Mouse (Mus musculus): ENCODE measurements around the gene Fam189a1.
A peak's percentile ranks its signal among the peaks of the same experiment; 100 is the strongest.

Gene Fam189a1

GRCm38 (mm10) chr7:64949910-64950770 is 206.2 kb downstream of the Fam189a1 start:
- DNase-seq: peak; percentile 14 to 37

GRCm38 (mm10) chr7:64949465-64949864 is 206.9 kb downstream of the Fam189a1 start:
- DNase-seq: no peak

GRCm38 (mm10) chr7:64944686-64945085 is 211.7 kb downstream of the Fam189a1 start:
- no peak for DNase-seq

GRCm38 (mm10) chr7:64944175-64944574 is 212.2 kb downstream of the Fam189a1 start:
- DNase-seq: no peak

GRCm38 (mm10) chr7:64936927-64937326 is 219.4 kb downstream of the Fam189a1 start:
- no peak for DNase-seq

GRCm38 (mm10) chr7:64934115-64934514 is 222.3 kb downstream of the Fam189a1 start:
- no peak for DNase-seq

- DNase-seq: no peak
These were observed 225.4 kb downstream of the Fam189a1 start for GRCm38 (mm10) chr7:64930980-64931379.

- no peak for DNase-seq
These were observed 232.5 kb downstream of the Fam189a1 start for GRCm38 (mm10) chr7:64923918-64924317.

GRCm38 (mm10) chr7:64921189-64921588 is 235.2 kb downstream of the Fam189a1 start:
- DNase-seq: no peak

- no peak for DNase-seq
These were observed 235.6 kb downstream of the Fam189a1 start for GRCm38 (mm10) chr7:64920735-64921134.

GRCm38 (mm10) chr7:64916654-64917053 is 239.7 kb downstream of the Fam189a1 start:
- DNase-seq: no peak

GRCm38 (mm10) chr7:64915121-64915520 is 241.2 kb downstream of the Fam189a1 start:
- no peak for DNase-seq

GRCm38 (mm10) chr7:64911945-64912344 is 244.4 kb downstream of the Fam189a1 start:
- DNase-seq: no peak

GRCm38 (mm10) chr7:64910208-64910607 is 246.2 kb downstream of the Fam189a1 start:
- no peak for DNase-seq

GRCm38 (mm10) chr7:64906955-64907354 is 249.4 kb downstream of the Fam189a1 start:
- DNase-seq: no peak

GRCm38 (mm10) chr7:64905506-64905905 is 250.9 kb downstream of the Fam189a1 start:
- no peak for DNase-seq

GRCm38 (mm10) chr7:64900249-64900648 is 256.1 kb downstream of the Fam189a1 start:
- DNase-seq: no peak

GRCm38 (mm10) chr7:64896587-64896986 is 259.8 kb downstream of the Fam189a1 start:
- no peak for DNase-seq

- DNase-seq: no peak
These were observed 260.7 kb downstream of the Fam189a1 start for GRCm38 (mm10) chr7:64895685-64896101.

GRCm38 (mm10) chr7:64891139-64891538 is 265.2 kb downstream of the Fam189a1 start:
- DNase-seq: no peak

- DNase-seq: peak in 1 of 2 experiments; percentile 25
These were observed 266.5 kb downstream of the Fam189a1 start for GRCm38 (mm10) chr7:64889919-64890318.

- DNase-seq: no peak
These were observed 272.0 kb downstream of the Fam189a1 start for GRCm38 (mm10) chr7:64884187-64884862.

- no peak for DNase-seq
These were observed 274.1 kb downstream of the Fam189a1 start for GRCm38 (mm10) chr7:64882243-64882642.

GRCm38 (mm10) chr7:64881387-64881786 is 275.0 kb downstream of the Fam189a1 start:
- DNase-seq: no peak

All from lung, adult 18-20 months (tissue).